Mouse (Mus musculus): Measurements from ENCODE around the gene Trim30c.
A peak's percentile ranks its signal among the peaks of the same experiment; 100 is the strongest.
"Not testable (repeated sequence)": the region's sequence is repeated elsewhere in the genome, so short reads cannot be mapped to it uniquely, and the experiment has no call there.

The Trim30c gene

DNA sequence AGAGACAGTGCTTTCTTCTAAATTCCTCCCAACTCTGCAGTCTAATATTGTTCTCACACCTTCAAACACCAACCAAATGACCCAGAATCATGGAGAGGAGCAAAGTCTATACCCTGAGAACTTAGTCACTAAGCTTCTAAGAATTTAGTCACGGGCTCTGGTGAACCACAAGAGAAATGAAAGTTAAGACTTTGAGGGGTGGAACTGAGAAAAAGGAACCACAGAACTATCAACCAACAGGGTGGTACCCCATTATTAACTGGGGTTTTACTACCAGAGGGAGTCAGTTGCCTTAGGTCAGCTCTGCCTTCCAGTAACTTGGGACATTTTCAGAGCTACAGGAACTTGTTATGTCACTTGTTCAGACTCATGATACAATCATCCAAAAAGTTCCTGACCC lies at the start of gene Trim30c:
Gene Trim30c (minus strand): TSS at position 140 of the 400 bp plus-strand sequence.
- no peak for DNase-seq (ENCODE audit: low read depth, low spot score)

DNA sequence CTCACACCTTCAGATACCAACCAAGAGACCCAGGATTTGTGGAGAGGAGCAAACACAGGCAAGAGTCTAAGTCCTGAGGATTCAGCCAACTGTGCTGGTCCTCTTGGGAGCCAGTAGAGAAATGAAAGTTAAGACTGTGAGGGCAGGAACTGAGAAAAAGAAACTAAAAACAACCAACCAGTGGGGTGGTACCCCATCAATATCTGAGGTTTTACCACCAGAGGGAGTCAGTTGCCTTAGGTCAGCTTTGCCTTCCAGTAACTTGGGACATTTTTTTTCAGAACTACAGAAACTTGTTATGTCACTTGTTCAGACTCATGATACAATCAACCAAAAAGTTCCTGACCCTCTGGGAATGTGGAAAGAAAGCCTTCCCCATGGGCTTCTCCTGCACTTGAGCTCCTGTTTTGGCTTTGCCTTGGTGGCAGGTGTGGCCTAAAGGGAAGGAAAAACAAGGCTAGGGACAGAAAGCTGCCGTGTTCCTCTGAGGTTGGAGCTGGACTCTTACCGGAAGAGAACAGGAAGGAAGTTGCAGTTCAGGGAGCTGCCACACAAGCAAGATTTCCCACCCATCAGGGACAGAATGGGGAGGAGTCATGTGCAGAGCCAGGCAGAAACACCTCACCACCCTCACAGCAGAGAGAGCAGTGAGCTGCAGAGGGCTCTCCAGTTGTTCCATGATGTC lies 45.5 kb upstream of the Trim30c start:
- DNase-seq (ENCODE audit: low read depth, low spot score), result peak; percentile 58

DNA sequence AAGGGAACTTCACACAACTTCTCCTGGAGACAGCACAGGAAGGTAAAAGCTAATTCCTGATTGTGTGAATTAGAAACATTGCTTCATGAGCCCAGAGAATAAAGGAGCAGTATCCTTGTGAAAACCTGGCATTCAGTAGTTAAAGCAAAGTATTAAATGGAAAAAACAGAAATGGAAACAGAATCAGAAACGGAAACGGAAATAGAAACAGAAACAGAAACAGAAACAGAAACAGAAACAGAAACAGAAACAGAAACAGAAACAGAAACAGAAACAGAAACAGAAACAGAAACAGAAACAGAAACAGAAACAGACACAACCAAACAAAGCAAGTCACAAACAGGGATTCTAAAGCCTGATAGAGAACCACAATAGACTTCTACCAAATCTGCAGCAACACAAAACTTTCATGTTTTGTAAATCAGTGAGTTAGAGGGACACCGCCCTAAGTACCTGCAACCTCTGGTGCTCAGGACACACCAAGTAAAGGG lies 3.9 kb upstream of the Trim30c start:
- no peak for DNase-seq (ENCODE audit: low read depth, low spot score)

DNA sequence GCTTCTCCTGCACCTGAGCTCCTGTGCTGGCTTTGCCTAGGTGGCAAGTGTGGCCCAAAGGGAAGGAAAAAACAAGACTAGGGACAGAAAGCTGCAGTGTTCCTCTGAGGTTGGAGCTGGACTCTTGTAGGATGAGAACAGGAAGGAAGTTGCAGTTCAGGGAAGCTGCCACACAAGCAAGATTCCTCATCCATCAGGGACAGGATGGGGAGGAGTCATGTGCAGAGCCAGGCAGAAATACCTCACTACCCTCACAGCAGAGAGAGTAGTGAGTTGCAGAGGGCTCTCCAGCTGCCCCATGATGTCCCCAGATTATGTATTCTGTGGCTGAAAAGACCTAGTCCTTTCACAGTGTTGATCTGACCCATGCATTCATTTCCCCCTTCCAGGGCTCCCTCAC lies 503 bp upstream of the Trim30c start:
- no peak for DNase-seq (ENCODE audit: low read depth, low spot score)

DNA sequence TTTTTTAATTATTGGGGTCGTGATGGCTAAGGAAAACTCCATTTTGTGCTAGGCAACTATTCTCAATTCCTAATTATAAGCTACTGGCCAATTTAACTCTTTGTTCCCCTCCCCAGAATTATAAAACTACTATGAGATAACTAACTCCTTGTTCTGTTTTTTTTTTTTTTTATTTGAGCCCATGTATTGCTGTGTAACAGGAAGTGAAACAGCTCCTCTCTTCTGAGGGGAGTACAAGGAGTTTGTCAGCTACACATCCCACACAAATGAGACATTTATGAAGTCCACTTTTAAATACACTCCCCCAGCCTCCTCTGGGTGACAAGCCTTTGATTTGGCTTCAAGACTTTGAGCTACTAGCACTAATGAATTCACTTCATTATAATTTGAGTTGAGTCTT lies 2.1 kb downstream of the Trim30c start:
- no peak for DNase-seq (ENCODE audit: low read depth, low spot score)

DNA sequence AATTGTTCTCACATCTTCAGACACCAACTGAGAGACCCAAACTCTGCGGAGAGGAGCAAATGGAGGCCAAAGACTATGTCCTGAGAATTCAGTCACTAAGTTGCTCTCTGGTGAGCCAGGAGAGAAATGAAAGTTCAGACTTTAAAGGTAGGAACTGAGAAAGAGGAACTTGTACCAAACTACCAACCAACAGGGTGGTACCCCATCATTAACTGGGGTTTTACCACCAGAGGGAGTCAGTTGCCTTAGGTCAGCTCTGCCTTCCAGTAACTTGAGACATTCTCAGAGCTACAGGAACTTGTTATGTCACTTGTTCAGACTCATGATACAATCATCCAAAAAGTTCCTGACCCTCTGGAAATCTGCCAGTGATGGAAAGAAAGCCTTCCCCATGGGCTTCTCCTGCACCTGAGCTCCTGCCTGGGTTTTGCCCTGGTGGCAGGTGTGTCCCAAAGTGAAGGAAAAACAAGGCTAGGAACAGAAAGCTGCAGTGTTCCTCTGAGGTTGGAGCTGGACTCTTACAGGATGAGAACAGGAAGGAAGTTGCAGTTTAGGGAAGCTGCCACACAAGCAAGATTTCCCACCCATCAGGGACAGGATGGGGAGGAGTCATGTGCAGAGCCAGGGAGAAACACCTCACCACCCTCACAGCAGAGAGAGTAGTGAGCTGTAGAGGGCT lies 30.8 kb downstream of the Trim30c start, which contains the start of gene Trim30b:
Gene Trim30b (minus strand): TSS at position 149 of the 679 bp plus-strand sequence.
- DNase-seq (ENCODE audit: low read depth, low spot score), result peak; percentile 13

DNA sequence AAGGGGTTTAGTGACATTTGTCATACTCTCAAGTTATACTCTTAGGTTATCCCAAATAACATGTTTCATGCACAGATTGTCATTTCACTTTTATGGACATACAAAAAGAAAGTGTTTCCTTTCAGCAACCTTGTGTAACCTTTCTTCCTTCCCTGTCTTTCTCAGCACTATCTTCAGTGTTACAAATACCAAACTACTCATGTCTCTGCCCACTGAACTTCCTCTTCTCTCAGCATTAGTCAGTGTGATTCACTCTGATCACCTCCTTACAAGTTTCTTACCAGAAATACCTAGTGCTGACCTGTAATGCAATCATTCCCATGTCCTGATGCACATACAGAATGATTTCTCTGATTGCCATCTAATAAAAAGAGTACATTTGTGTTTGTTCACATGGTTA lies 34.3 kb downstream of the Trim30c start:
- DNase-seq (ENCODE audit: low read depth, low spot score), result no peak

DNA sequence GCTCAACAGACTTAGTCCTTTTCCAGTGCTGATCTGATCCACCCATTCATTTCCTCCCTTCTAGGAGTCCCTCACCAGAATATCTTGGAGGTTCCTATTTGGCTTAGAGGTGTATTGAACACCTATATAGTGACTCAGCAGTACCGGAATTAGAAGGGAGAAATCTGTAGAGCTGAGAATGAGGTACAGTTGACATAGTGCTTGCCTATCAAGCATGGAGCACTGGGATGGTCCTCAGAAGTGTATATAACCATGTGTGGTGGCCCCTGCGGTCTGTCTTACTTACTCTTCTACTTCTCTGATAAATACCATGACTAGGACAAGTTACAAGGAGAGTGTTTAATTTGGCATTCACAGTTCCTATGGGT lies 47.1 kb downstream of the Trim30c start:
- no peak for DNase-seq (ENCODE audit: low read depth, low spot score)

DNA sequence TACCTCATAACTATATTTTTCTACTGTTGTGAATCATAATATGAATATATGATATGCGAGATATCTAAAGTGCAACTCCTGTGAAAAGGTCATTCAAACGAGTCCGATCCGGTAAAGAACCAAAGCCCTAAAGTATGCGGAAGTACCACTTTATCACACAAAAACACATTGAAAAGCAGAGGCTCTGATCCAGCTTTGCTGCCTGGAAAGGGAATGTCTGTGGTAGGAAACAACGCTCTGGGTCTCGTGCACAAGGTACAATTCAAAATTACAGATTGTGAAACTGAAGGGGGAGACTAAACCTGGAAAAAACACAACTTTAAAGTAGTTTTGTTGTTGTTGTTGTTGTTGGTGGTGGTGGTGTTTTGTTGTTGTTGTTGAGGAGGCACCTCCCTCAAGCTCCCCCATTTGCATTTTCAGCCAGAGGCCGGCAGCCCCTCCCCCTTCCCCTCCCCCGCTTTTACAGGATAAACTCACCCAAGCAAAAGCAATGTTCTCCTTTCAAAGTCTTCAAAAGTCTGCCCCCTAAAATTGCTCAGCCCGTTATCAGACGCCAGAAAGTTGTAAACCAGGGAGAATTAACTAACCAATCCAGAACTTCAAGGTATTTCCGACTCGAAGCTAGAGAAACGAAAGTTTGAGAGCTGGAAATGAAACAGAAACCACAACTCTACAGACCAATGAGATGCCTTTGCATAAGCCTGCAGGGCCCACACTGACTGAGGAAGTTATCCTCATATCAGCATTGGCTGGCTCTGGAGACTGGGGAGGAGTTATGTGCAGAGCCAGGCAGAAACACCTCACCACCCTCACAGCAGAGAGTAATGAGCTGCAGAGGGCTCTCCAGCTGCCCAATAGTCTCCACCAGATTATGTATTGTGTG lies 47.7 kb downstream of the Trim30c start, which contains the start of gene Trim12c:
Gene Trim12c (minus strand): TSS at position 646 of the 883 bp plus-strand sequence.
- DNase-seq (ENCODE audit: low read depth, low spot score), result peak; percentile 93

DNA sequence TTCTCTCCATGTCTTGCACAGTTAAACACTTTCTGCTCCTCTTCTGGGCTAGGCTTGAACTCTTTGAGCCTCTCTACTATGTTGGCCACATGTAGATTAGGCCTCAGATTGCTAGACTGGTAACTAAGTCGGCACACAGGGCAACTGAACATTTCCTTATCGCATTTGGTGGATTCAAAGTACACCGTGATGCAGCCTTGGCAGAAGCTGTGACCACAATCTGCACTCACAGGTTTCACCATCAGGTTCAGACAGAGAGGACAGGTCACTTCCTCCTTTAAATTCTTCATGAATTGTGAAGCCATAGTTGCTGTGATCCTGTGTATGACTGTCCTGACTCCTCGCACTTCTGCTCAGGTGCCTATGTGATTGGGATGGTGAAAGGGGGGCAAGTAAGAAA lies 52.6 kb downstream of the Trim30c start:
- DNase-seq (ENCODE audit: low read depth, low spot score), result not testable (repeated sequence)

DNA sequence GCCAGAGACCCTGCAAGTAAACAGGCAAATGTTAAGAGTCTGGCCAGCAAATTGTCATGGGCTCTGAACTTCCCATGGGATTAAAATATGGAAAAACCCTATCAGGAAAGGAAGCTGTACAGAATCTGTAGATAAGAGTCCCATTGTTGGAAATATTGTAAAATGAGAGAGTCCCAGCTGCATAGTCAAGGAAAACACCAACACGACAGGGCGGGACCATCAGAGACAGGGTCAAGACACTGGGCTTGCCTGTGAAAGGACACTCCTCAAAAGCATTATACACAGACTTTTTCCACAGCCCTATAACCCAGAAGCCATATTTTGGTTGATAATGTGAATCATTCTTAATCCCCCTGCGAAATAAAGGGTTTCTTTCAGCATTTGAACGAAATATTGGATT lies 59.9 kb downstream of the Trim30c start:
- not testable (repeated sequence) for DNase-seq (ENCODE audit: low read depth, low spot score)

DNA sequence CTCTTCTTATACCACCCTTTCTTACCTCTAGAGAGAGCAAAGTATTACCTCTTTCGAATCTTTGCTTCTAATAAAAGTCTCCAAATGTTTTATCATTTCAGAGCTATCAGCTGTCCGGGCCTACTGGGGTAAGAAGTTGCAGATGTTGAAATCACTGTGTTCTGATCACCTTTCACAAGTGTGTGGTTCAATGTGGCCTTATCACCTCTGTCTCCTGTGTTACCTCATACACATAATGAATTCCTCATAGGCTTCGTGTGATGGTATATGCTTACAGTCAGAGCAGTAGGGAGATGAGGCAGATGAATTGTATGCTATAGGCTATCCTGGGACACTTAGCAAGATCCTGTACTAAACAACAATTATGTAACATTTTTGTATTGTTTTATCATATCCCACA lies 65.1 kb downstream of the Trim30c start:
- DNase-seq (ENCODE audit: low read depth, low spot score), result not testable (repeated sequence)

Measured in R1 (cell line).